Mouse (Mus musculus) lung, postnatal 10 days (tissue): ENCODE data around the gene Pepd.
"Not testable (repeated sequence)": the region's sequence is repeated elsewhere in the genome, so short reads cannot be mapped to it uniquely, and the experiment has no call there.

ENCODE experiments used
- DNase-seq: peaks from one replicate; pipeline ENCODE4 v3.0.0; 2021

The Pepd gene

DNA sequence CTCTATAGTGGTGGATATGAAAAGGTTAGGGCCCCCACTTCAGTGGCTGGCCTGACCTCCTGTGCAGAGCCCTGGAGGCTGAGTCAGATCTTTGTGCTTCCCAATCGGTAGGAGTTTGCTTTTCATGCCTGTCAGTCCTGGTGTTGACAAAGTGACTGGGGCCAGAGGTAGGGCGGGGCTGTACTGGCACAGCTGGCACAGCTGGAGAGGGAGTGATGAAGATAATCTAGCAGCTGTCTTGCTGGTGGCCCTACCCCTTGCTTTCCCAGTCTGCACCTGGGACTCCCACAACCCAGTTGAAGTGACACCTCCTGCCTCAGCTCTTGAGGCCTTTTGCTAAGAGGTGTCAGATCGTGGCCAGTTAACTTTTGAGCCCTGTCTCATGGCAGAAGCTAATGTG, 21.0 kb downstream of the Pepd start:
- DNase-seq, result no peak

DNA sequence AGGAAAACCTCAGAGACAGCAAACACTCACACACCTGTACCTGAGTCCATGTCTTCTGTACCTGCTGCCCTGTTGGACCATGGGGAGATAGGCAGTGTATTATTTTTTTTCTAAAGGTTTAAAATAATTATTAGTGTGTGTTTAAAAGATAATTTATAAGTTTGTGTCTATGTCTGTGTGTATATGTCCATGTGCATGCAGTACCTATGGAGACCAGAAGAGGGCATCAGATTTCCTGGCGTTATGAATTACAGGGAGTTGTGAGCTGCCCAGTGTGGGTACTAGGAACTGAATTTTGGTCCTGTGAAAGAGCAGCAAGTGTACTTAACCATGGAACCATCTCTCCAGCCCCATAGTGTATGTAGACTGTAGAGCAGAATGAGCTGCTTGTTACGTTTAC, 24.2 kb downstream of the Pepd start:
- DNase-seq, result no peak

DNA sequence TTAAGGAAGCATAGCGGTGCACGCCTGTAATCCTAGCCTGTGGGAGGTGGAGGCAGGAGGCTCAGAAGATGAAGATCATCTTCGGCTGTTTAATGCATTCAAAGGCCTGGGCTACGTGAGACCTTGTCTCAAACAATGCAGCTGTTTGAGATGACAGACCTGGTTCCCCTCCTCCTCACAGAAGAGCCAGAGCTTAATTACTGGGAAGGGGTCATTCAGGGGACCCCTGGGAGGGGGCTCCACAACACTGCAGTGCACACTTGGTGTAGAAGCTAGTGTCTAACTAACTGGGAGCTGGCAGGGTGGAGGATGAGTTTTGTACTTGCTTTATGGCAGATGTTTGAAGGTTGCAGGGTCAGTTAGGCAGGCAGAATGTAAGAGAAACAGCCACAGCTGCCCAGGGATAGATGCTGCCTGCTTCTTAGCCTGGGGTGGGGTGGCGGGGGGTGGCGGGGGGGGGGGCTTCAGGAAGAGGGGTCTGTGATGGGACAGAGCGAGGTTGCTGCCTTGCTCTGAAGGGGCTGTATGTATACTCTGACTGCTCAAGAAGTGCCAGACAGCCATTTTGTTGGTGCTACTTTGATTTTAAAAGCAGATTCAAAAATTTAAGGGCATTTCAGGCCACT, 26.6 kb downstream of the Pepd start:
- DNase-seq, result peak; percentile 10

DNA sequence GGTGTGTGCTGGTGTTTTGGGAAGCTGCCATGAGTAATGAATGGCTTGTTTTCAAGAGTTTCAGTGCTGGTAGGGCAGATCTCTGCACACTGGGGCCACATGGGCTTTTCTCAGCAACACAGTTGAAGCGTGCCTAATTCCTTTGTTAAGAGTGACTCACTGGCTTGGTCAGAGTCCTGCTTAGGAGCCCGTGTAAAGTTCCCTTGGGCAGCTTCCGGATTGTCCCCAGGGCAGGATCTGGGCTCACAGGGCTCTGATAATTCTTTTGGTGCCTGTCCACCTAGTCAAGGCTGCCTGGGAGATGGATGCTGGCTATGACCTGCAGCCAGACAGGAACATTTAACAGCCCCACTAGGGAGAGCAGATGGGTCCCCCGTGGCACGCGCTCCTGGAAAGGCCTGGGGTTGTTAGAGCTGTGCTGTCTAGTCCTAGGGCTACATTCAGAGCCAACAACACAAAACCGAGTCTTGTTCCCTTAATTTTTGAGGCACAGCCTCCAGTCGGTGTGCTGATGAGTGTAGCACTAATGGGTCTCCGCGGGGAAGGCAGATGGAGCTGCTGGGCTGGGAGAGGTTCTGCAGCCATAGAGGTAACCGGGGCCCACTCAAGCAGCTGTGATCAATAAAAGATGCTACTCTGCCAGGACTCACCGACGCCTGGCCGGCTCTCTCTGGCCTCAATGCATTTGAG, 27.2 kb downstream of the Pepd start:
- DNase-seq, result peak; percentile 62

DNA sequence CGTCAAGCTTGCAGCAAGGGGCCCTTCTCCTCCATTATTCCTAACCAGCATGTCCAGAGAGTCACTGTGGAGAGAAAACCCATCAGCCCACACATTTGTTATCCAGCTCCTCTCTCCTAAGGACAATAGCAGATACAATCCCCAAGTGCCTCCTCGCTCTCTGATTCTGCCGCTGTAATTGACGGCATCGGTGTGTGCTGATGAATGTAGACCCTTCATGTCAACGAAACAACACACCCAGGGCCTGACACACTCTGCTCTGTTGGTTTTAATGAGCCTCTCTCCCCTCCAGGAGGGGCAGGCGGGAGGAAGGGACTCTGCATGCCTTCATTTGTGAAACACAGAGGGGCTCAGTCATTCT, 27.8 kb downstream of the Pepd start:
- no peak for DNase-seq

DNA sequence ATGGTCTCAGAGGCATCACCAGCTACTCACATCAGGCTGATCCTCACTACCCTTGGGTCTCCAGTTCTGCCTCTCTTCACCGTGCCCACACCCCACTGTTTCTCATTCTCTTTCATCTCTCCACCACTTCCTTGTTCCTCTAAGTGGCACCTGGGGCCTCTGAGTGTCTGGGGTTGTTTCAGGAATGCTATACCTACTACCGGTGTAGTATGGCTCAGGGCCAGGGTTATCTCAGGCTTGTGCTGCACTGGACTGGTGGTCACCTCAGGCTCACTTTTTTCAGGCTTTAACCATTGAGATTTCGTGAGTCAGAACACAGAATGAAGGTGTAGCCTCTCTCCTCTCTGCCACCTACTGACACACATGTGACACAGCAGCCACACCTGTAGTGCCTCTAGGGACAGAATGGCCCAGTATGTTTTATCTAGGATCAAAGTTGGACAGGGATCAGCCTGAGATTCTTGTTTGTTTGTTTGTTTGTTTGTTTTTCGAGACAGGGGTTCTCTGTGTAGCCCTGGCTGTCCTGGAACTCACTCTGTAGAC, 31.5 kb downstream of the Pepd start:
- peak; percentile 22 for DNase-seq

DNA sequence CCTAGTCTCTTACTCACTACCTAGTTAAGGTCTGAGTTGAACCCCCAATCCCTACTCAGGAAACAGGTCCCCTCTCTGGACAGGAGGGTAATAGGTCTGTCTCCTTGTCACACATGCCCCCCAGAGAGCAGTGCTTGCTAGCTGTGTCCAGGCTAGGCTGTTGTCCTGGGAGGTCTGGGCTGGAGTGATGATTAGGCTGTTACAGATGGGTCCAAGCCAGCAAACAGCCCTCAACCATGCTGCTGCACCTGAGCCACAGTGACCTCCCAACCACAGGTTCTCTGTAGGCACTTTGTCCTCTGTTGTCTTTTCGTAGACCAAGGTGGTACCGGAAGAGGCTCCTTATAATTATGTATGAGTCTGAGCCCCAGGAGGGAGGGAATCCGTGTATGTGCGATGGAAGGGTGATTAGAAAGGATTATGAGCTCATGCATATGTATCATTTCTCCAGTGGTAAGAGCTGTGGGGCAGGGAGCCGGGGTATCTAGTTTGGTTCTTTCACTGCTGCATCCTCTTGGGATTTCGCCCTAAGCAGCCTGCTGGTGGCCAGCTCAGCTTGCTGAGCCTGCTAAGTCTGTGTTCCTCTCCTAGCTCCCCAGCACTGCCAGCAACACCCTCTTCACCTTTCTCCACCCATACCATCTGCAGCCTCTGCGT, 34.2 kb downstream of the Pepd start:
- DNase-seq, result no peak

DNA sequence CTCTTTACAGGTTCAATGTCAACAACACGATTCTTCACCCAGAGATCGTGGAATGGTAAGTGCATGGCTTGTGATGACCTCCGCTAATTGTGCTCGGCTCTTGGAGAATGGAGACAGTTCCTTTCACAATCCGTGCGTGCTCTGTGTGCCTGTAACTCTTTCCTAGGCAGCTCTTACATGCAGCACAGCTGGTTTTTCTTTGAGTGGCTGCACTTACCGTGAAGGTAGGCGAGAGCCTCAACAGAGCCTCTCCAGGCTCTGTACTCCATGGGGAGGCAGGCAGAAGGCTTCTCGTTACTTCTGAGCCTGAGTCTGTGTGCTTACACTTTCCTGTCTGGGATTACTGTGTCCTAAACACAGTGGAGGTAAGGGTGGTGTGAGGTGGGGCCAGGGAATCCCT, 42.4 kb downstream of the Pepd start:
- DNase-seq, result no peak

DNA sequence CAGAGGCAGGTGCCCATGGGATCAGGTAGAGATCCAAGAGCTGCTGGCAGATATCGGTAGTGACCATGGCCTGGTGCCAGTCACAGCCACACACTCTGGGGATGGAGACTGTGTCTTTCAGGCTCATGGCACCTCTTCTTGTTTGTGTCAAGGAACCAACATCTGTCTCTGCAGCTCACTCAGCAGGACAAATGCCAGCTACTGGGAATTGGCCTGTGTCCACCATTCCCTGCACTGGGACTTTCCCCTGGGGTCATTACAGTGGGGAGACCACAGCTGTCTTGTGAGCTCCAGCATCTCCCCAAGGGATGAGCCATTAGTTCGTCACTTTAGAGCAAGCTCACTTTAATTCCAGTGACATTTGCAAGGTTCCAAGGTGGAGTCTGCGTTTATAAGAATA, 43.1 kb downstream of the Pepd start:
- peak; percentile 11 for DNase-seq

DNA sequence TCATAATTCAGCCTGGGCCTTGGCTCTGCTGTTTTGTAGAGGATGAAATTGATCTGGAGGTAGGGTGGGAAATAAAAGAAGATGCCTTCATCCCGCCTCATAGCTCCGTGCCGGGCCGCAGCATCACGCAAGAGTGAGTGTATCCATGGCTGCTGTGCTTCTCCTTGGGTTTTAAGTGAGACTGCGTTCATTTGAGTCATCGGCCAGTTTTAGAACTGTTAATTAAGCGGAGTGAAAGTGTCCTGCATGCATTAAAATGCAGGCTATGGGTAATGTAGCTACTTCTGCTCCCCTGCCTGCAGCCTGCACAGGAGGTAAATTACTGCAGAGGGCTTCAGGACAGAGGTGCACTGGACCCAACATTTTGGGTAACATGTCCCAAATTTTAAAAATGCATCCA, 45.0 kb downstream of the Pepd start:
- no peak for DNase-seq

DNA sequence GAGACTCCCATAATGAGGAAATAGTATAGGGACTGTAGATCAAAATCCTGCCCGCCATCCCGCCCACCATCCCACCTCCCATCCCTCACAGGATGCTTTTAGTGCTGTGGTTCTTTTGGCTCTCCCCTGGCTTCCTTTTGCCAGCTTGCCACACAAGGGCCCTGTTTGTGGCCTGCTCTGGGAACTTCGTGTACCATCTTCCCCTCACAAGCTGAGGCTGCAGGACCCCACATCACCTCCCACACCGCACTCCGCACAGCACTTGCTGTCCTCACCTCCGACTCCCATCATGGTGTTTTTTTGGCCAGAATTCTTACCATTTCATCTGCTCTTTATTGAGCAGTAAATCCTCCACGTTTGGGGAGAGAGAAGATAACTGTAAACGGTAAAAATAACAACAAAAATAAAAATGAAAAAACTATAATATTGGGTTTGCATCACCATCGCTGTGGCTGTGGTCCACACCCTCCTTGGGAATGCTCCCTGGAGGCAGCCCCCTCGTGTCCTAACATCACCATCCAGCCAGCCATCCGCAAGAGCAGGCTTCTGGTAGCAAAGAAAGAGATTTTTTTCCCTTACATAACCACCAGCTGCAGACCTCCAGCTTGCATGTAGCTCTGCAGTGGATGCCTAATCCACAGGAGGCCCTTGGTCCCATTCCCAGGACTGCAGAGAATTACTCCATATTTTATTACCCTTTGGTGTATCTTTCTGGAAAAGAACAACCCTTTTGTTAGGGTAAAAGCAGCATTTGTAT, 51.9 kb downstream of the Pepd start:
- DNase-seq, result no peak

DNA sequence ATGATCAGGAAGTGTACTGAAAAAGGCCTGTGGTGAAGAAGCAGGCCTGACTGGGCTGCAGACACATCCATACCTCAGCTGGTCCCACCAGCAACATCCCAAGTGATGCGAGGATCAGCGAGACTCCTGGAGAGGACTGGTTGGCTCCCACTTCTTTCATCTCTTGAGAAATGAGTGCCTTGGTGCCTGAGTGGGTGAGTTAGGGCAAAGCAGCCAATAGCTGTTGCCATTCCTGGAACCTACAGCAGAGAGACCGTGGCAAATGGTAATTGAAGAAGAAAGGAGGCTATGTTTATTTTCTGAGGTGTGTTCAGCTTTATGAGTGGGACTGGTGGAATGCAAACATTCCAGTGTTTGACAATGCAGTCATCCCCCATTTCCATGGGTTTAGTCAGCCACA, 55.2 kb downstream of the Pepd start:
- DNase-seq, result no peak

DNA sequence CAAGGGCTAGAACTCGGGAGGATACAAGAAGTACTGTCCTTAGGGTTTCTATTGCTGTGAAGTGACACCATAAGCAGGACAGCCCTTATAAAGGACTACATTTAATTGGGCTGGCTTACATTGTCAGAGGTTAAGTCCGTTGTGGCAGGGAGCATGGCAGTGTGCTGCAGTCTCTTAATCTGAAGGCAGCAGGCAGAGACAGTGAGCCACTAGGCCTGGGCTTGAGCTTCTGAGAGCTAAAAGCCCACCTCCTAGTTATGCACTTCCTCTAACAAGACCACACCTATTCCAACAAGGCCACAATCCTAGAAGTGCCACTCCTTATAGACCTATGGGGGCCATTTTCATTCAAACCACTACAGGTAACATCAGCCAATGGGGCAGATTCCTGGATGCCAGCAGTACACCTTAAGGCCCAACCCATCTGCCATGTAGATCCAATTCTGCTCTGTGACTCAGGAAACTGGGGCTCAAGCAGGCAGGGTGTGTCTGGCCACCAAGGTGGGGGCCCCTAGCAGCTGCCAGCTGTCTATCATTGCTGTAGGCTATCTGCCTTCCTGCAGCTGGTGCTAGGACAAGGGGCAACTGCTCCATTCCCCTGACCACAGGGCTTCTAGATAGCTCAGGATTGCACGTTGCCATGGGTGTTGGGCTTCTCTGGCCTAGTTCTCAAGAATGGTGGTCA, 56.7 kb downstream of the Pepd start:
- DNase-seq, result no peak

DNA sequence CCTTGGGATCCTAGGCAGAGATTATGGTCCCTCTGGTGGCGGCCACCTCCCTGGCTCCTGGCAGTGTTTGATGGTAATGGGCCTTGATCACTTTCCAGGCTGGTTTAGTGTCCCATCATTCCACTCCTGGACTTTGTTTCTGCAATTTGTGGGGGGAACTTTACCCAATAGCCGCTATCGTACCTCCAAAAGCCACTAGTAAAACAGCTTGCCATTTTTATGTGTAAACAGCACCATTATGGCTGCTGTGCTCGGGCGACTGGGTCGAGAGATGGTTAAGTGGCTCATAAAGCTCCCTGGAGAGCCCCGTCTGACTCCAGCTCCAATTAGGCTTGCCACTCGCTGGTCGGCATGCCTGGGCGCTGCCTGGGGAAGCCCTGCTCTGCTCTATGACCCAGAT, 59.6 kb downstream of the Pepd start:
- DNase-seq, result no peak

DNA sequence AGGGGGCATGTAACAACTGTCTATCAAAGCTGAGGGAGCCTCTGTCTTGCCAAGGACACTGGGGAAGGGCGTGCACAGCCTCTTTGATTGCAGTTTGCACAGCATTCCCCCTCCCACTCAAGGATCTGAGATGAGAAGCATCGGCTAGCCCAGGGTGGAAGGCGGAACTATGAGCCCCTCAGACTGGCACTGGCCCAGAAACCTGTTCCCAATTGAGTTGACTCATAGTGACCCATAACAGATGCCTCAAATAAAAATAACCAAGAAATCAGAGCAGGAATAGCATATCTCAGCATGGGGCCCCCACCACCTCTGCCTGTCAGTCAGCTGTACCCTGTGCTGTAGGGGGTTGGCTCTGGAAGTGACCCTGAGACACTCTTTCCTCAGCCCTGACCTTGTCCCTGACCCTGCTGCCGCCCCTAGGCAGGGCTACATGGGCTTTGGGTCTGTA, 60.8 kb downstream of the Pepd start:
- DNase-seq, result no peak

DNA sequence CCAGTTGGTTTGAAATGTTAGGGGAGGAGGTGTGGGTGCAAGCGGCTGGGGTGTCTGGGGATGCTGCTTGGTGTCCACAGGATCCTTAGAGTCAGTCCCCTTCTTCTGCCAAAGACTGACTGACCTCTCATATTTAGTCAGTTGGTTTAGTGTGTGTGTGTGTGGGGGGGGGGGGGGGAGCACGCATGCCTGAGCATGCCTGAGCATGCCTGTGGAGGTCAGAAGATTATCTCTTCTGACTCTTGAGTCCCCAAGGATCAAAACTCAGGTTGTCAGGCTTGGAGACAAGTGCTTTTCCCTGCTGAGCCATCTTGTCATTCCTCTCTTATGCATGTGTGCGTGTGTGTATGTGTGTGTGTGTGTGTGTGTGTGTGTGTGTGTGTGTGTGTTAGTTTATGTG, 61.7 kb downstream of the Pepd start:
- DNase-seq, result no peak

DNA sequence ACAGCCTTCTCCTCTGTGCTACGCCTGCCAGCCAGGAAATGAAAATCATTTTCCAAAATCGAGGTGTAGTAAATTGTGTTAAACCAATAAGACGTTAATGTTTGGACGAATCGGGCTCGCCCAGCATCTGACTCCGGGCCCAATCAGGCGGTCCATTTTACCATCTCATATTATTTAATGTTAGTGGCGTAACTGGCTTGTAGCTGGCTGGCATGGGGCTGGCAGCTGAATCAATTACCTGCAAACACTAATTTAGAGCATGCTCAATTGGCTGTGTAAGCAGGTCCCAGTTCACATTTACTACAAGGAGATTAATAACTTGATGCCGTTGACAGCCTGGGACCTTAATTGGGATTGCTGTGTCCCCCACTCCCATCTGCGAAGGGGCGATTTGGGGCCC, 63.7 kb downstream of the Pepd start:
- DNase-seq, result no peak

DNA sequence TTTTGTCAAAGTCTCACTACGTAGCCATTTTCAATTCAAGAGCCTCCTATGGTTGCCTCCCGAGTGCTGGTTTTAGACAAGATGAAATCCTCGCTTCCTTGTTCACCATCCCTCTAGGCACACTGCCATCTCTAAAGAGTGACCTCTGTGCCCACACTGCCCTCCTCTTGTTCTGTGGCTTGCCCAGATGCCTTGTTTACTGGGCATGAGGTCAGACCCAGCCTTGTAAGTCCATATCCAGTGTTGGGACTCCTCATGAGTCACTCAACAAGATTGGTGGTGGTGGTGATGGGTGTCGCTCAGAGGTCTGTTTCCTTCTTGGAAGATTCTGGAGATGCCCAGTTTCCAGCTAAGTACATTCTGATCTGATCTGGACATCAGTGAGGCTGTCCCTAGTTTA, 65.2 kb downstream of the Pepd start:
- DNase-seq, result no peak

DNA sequence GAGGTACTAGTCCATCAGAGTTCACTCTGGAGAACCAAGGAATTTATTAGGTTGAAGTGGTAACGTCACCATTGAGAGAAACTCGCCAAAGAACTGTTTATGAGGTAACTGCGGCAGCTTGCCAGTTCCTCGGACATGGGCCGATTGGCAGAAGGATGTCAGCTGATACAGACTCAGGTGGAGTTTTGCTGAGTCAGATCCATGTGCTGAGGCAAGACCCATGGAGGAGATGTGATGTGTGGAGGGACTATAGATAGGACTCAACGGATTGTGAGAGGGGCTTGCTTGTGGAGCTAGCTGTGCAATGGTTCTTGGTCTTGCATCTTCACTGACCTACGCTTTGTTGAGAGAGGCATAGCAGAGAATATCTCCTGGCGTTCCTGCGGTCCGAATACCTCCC, 69.6 kb downstream of the Pepd start:
- DNase-seq, result no peak

DNA sequence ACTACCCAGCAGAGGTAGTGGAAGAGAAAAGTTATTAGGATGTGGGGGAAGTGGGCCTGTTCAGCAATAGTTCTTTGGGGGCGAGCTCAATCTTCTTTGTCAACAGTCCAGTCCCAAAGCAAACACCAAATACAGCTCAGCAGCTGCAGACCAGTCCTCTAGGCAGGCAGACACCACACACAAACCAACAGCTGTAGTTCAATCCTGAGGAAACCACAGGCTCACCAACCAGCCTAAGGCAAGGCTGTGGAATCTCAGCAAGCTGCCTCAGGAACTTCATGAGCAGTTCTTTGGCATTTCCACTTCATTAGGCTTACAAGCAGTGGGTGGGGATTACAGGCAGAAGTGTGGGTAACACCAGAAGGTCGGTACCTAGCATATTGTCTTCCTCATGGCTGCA, 70.2 kb downstream of the Pepd start:
- not testable (repeated sequence) for DNase-seq

DNA sequence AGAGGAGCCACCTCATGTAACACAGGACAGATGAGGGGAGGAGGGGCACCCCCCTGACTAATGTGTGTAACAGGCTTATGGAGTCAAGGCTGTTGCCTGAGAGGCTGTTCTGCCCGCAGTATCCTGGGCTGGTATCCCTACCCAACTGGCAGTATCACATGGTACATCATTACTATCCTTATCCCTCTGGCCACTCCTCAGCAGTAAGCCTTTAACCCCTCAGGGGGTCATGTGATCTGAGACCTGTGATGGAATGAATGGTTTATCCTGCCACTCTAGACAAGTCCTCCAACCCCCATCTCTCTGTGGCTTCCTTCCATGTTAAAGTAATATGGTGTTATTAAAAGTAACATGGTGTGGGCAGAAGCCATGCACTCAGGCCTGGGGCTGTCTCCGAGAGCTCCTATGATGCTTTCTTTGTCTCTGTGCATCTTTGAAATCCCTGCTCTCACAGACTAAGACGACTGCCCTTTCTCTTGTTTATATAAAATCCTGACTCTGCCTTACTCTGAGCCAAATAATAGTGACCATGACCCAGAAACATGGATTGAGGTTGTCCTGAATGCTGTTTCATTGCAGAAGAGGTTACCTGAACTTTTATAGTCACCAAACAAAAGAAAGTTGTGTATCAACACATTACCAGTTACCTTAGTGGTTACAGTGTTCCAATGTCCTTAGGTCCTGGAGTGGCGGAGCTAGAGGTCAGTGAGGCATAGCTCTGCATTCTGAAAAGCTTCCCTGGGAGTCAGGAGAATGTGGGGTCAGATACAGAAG, 71.7 kb downstream of the Pepd start:
- no peak for DNase-seq

DNA sequence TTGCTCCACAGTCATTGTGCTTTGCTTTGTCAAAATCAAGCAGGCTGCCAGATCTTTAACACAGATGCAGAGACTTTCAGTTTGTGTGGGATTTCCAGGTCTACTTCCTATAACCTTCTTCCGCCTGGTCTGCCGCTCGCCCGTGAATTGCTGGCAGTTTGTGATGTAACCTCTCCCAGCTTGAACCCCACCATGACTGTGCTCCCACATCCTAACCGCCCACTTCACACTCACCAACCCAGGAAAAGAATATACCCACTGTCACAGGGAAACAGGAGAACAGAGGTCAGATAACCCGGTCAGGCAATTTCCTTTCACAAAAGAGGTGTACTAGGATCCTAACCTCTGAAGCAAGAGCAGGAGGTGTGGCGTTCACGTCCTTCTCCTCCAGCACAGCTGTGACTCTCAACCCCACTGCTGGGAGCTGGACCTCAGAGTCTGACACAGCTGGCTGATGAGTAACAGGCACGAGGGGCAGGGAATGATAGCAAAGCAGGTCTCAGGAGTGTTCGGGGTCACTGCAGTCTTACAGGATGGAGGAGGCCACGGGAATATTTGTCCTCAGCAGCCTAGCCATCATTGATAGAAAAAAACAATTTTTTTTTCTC, 72.5 kb downstream of the Pepd start:
- no peak for DNase-seq
